Mouse (Mus musculus) spleen, postnatal 10 days (tissue): ENCODE data around the gene Ssxb6.
"Not testable (repeated sequence)": the region's sequence is repeated elsewhere in the genome, so short reads cannot be mapped to it uniquely, and the experiment has no call there.

Source experiments
- DNase-seq, 2 experiments: peaks; one replicate each; pipeline ENCODE4 v3.0.0; 2021 to 2022; ENCODE audit warnings: low spot score in 2 of 2

Ssxb6 gene

DNA sequence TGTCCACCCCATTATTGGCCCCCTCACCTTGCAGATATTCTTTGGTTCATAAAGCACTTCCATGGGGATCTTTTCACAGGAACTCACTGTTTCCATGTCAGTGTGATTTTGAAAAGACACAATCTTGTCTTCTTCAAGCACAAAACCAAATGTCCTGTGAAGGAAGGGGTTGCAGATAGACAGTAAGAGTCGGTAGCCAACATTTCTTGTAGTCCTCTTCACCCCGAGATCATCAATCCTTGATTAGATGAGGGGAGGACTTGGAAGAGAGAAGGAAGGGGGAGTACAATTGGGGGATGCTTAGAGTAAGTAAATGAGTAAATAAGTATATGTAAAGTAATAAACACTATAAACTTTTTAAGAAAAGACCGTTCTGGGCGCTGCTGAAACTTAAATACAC lies at the start of gene Ssxb6:
TSS of gene Ssxb6 (minus strand) at position 101 of the 400 bp plus-strand sequence.
- not testable (repeated sequence) for DNase-seq

DNA sequence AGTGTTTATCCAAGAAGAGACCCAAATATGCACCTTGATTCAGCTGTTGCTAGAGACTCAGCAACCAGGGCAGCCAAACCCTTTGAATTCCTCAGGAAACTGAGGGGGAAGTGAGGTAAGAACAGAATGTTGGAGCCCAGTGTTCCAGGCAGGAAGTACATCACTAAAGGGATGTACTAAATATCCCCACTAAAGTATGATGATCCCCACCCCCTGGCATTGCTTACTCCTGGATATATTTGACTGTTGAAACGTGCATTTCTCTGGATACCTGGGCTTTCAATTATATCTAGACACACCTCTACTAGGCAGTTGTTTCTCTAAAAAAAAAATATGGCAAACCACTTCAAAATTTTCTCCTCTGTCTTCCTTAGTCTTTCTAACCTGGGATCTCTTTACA lies 43.7 kb upstream of the Ssxb6 start, which contains the start of gene Ssxb3:
TSS of gene Ssxb3 (minus strand) at position 101 of the 400 bp plus-strand sequence.
- DNase-seq: not testable (repeated sequence)

DNA sequence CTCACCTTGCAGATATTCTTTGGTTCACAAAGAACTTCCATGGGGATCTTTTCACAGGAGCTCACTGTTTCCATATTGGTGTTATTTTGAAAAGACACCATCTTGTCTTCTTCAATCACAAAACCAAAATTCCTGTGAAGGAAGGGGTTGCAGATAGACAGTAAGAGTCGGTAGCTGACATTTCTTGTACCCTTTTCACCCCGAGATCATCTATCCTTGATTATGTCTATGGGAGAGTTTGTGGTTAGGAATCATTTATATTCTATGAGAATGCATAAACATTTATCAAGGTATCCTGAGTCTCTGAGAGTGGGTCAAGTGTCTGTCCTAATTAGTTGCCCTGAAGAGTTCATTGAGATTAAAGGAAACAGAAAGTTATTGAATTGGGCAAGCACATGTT lies 23.2 kb downstream of the Ssxb6 start, which contains the start of gene Gm14459:
TSS of gene Gm14459 (minus strand) at position 101 of the 400 bp plus-strand sequence.
- DNase-seq: no peak
